Mouse (Mus musculus) T-helper 1 cell (primary cell): ENCODE measurements at regions not wholly inside any gene's neighbourhood (a gene's known extent, or its start where the extent isn't known, plus 50 kb on each side); places are given as distances from the start of the nearest gene placed in this dataset.
"Not testable (repeated sequence)": the region's sequence is repeated elsewhere in the genome, so short reads cannot be mapped to it uniquely, and the experiment has no call there.

Experiments used
- in situ Hi-C: fragments of 300-600 bp; cut with MboI, MseI; formaldehyde crosslinking; loops from one replicate; pipeline ENCODE4 v1.15.1; 2025; ENCODE audit warnings: high pct_unique_total_duplicates

DNA sequence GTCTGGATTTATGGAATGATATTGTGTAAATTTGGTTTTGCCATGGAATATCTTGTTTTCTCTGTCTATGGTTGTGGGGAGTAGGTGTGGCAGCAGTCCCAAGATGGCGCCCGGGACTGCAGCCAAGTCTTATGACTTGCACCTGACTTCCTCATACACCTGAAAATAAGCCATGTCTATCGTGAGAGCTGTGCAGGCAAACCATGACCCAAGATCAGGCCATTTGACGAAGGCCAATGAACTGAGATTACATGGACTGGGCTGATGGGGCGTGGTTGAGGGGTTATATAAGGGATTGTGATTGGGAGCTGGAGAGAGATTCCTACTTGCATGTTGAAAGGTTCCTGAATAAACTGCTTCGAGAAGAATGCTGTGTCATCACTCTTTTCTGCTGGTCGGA lies 139.5 kb downstream of the Slc6a15 start:
- in situ Hi-C loops: not testable (repeated sequence)

GRCm38 (mm10) chr10:103544502-103544901 lies 176.9 kb downstream of the Slc6a15 start:
- in situ Hi-C loops: no loop called here

DNA sequence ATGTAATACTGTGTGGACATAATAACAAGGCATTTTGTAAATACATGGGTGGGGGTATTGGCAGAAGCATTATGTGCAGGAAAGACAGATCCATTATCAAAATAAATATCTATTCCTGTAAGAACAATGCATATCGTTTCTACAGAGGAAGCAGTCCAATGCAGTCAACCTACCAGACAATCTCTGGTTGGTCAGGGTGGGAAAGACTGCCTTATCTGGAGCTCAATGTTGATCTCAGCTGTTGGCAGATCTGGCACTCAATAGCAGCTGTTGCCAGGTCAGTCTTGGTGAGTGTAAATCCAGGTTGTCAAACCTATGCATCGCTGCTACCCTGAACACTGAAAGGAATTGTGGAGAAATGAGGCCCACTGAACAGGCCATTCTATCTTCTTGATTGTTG lies 181.9 kb downstream of the Slc6a15 start:
- in situ Hi-C loops: no loop called here

GRCm38 (mm10) chr10:103585097-103585496 lies 217.5 kb downstream of the Slc6a15 start:
- in situ Hi-C loops: no loop called here

DNA sequence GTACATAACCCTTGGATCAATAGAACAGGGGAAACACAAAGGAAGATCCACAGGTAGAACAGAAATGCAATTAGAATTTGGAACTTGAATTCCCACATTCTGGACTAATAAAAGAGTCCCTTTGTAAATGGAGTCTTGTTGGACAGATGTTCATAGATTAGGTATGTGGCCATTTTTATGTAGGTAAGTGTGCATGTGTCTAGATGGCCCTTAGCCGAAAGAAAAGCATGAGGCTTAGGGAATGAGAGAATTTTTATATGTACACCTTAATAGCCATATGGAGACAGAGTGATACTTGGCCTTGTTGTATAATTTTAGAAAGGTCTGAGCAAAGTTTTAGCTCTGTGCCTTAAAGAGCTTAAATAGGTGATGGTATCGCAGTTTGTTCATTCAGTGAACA lies 217.9 kb downstream of the Slc6a15 start:
- in situ Hi-C loops: no loop called here

- in situ Hi-C loops: no loop called here
Measured at GRCm38 (mm10) chr10:103591985-103592384, 224.4 kb downstream of the Slc6a15 start.

- in situ Hi-C loops: no loop called here
Measured at GRCm38 (mm10) chr10:103641162-103641561, 273.6 kb downstream of the Slc6a15 start.

DNA sequence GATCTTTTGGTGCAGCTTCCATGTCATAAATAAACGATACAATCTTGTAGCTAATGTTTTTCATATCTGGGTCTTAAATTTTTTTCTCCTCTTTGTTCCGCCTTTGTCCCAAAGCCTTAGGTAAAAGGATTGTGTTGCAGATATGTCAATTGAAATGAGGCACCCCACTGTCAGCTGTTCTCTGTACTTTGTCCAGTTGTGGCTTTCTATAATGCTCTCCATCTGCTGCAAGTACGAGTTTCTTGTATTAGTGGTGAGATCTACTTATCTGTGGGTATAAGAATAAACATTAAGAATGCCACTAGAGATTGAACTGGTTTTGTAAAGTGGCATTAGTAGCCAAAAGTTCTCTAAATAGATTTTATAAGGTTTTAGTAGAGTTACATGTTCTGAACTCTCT lies 282.3 kb downstream of the Slc6a15 start:
- in situ Hi-C loops: no loop called here

DNA sequence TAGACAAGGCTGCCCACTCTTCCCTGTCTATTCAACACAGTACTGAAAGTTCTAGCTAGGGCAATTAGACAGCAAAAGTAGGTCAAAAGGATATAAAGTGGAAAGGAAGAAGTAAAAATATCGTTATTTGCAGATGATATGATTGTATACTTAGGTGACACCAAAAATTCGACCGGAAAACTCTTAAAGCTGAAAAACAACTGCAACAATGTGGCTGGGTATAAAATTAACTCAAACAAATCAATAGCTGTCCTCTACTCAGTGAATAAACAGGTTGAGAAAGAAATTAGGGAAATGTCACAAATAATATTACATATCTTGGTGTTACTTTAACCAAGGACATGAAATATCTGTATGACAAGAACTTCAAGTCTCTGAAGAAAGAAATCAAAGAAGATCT lies 305.5 kb downstream of the Slc6a15 start:
- in situ Hi-C loops: no loop called here

DNA sequence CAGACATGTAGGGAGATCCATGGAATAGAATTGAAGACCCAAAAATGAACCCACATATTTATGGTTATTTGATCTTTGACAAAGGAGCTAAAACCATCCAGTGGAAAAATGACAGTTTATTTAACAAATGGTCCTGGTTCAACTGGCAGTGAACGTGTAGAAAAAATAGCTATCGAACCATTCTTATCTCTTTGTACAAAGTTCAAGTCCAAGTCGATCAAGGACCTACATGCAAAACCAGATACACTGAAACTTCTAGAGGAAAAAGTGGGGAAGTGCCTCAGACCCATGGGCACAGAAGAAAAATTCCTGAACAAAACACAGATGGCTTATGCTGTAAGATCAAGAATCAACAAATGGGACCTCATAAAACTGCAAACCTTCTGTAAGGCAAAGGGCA lies 306.2 kb downstream of the Slc6a15 start:
- in situ Hi-C loops: no loop called here

DNA sequence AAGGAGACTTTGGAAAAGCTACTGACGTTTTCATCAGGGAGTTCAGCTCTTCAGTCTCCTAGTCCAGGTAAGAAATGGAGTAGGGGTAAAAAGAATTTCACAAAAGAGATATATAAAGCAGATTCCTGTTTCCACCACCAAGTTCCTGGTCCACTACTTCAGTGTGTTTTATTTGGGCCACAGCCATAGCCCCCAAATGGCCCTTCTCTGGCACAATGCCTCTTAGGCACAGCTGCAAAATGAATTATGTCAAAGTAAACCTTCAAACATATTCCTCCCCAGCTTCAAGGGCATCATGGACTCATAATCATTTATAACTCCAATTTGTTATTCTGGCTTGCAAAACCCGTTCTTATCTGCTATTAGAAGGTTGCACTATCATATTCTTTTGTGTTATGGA lies 325.1 kb downstream of the Slc6a15 start:
- in situ Hi-C loops: no loop called here

GRCm38 (mm10) chr10:103715080-103715725 lies 347.6 kb downstream of the Slc6a15 start:
- in situ Hi-C loops: loop anchor here (10.0 kb wide), 1 partner anchor 1780 kb away; no protein-coding TSS in a partner anchor

DNA sequence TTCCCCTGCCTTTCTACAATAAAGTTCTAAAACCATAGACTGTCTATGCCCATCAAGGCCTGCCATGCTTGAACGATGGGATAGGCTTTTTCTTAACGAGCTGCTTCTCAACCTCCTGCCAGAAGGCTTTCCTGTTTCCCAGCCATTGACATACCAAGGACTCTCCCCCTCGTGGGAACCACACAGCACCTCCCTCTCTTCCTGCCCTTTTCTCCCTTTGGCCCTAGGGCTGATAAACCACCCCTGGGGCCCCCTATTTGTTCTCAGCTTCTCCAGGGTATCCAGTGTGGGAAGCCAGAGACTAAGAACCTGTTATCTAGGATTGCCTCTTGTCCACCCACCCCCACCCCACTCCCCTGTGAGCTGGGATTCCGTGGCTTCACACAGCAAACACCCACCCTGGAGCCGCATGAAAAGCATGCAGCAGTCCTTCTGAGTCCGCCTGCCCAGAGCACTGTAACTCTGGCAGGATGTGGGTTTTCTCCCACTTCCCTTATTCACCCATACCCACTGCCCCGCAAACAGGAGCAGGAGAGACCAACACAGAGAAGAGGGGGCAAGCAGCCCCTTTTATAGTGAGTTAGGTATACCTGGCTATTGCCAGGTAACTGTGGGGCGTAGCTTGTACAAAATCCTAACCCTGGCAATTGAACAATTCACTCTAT lies 351.5 kb downstream of the Slc6a15 start:
- in situ Hi-C loops: loop anchor here (10.0 kb wide), 1 partner anchor 1776 kb away; no protein-coding TSS in a partner anchor

- in situ Hi-C loops: no loop called here
Measured at GRCm38 (mm10) chr10:103726680-103727079, 359.1 kb downstream of the Slc6a15 start.

DNA sequence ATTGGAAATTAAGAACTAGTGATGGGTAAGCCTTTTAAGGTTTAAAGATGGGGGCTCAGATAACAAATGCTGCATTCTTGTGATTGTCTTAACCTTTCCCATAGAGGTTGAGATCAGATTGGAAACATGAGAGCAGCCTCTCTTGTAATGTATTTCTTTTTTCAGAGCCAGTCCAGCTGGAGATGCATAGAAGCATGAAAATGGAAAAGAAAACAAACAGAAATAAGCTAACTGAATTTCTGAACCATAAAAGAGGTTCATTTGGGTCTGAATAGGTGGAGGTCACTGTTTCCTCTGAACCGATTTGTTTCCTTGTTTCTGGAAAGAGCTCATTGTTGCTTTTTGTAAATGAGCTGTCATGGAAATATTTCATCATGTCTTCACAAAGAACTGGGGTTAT lies 363.9 kb downstream of the Slc6a15 start:
- in situ Hi-C loops: no loop called here

DNA sequence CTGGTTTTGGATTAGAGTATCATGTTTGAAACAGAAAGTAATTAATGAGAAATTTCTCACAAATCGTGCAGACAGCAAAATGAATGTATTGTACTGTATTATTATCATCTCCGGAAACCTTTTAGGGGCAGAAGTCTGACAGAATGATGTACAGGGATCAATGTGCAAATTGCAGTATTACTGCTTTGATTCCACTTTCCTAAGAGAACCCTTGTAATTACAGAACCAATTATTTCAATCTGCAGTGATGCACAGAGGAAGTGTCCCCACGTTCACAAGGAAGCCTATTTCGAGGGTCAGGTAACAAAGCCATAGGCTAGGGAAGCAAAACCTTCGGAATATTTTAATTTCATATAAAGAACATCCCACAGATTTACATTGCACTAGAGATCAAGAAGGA lies 364.4 kb downstream of the Slc6a15 start:
- in situ Hi-C loops: no loop called here

DNA sequence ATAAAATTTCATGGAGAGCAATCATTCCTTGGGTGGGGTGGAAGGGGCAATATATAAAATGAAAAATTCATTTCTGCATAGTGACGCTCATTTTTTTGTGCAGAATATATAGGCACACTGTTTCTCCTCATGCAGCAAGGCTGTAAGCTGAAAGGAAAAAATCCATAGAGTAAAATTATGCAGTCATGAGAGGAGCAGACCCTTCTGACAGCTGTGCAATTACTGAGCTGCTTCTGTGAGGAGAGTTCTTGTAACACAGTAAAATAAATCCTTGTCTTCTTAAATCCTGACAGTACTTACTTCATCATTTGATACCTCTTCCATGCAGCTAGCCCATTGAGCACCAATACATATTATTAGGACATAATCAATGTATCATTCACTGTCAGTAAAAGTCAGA lies 362.7 kb upstream of the Gm21293 start:
- in situ Hi-C loops: no loop called here

DNA sequence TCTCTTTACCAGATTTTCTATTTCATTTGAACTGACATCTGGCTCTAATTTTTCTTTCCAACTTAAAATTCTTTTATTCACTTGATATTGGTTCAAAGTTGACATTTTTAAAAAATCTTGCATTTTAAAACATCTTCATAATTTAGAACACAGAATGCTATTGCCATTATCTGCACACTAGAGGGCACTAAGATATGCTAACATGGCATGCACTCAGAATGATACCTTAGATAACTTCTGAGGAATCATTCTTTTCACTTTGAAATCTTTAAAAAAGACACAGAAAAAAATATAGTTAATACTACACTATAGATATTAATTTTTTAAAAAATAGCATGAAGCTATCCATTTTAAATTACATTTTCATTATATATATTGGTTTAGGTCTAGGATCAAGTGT lies 357.9 kb upstream of the Gm21293 start:
- in situ Hi-C loops: no loop called here

GRCm38 (mm10) chr10:103829079-103829478 lies 313.7 kb upstream of the Gm21293 start:
- in situ Hi-C loops: no loop called here

- in situ Hi-C loops: no loop called here
Measured at GRCm38 (mm10) chr10:103832063-103832462, 310.7 kb upstream of the Gm21293 start.

GRCm38 (mm10) chr10:103855211-103855610 lies 287.6 kb upstream of the Gm21293 start:
- in situ Hi-C loops: no loop called here

DNA sequence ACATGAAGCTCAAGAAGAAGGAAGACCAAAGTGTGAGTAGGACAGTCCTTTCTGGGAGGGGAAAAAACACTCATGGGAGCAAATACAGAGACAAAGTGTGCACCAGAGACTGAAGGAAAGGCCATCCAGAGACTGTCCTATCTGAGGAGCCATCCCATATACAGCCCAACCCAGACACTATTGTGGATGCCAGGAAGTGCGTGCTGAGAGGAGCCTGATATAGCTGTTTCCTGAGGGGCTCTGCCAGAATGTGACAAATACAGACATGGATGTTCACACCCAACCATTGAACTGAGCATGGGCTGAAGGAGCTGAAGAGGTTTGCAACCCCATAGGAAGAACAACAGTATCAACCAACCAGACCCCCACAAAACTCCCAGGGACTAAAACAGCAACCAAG lies 281.9 kb upstream of the Gm21293 start:
- in situ Hi-C loops: no loop called here

DNA sequence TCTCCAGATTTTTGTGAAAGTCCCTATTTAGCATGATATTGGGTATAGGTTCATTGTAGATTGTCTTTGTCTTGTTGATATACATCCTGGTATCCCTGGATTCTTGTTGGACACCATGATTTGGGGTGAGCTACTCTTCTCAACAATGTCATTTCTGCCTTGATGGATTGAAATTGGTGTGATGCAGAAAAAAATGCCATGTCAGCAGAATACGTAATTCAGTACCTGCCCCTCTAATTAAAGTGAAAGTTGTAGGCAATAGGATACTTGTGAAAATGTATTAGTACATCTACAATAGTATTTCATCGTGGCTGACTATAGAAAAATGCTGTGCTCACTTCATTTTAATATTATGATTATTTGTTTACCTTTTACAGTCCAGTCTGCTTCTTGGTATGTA lies 280.7 kb upstream of the Gm21293 start:
- in situ Hi-C loops: no loop called here

GRCm38 (mm10) chr10:103863909-103864308 lies 278.9 kb upstream of the Gm21293 start:
- in situ Hi-C loops: no loop called here
